Mouse (Mus musculus) bone marrow, adult 2 months (tissue): ENCODE data around the gene Noc4l. TPM values are rescaled to one million over a fixed set of nuclear protein-coding genes. Genes with fewer than 3 reads are reported as not detected.

Source experiments
- H3K27ac ChIP-seq: fragments of 200-500 bp; 2 replicates; pipeline ENCODE4 v1.5.1; 2012; ENCODE audit warnings: low read depth, mild to moderate bottlenecking, control low read depth, inconsistent platforms, low read length; ENCODE audit not compliant: control insufficient read depth, poor library complexity, insufficient read depth
- H3K4me1 ChIP-seq: fragments of 200-500 bp; 2 replicates; pipeline ENCODE4 v1.6.1; 2011; ENCODE audit warnings: low read length; ENCODE audit not compliant: control insufficient read depth, insufficient read depth
- H3K4me3 ChIP-seq: fragments of 200-500 bp; replicated peaks from 2 replicates; pipeline ENCODE3; 2011; ENCODE audit warnings: mild to moderate bottlenecking, low read depth, low read length, control low read depth; ENCODE audit not compliant: control insufficient read depth
- CTCF ChIP-seq: fragments of 200-500 bp; IDR thresholded peaks from 2 replicates; pipeline ENCODE4 v1.5.1; 2011; ENCODE audit warnings: low read length, control low read depth; ENCODE audit not compliant: control insufficient read depth, insufficient read depth
- POLR2A ChIP-seq: fragments of 200-500 bp; IDR thresholded peaks from 2 replicates; pipeline ENCODE4 v1.6.1; 2011; ENCODE audit warnings: low read depth, mild to moderate bottlenecking, control low read depth, low read length, borderline replicate concordance; ENCODE audit not compliant: control insufficient read depth
- WGBS: fragments of 180-500 bp; shearing (Covaris S2); methylation state at CpG from one replicate; pipeline ENCODE4 v1.1.7; 2018; 5-methylcytosine and 5-hydroxymethylcytosine counted together
- polyA plus RNA-seq: library from polyadenylated mRNA; stranded (reverse); fragments of >200 nt; gene quantifications from 2 replicates; pipeline ENCODE4 v1.2.4, GENCODE M21; 2011; ENCODE audit warnings: low replicate concordance; ENCODE audit not compliant: missing spikeins, insufficient read depth, insufficient read length

The Noc4l gene
- polyA plus RNA-seq, 1 experiment = 42.6 TPM

DNA sequence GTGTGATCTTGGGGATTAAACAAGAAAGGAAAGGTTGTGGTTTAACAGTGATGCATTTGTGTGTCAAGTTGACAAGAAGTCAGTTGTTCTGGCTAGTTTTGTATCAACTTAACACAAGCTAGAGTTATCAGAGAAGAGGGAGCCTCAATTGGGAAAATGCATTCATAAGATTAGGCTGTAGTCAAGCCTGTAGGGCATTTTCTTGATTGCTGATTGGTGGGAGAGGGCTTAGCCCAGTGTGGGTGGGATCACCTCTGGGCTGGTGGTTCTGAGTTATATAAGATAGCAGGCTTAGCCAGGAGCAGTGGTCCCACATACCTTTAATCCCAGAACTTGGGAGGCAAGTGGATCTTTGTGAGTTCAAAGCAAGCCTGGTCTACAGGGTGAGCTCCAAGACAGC, 6.8 kb downstream of the Noc4l start:
- no peak overlapping the region for H3K27ac ChIP-seq
- no peak overlapping the region for H3K4me3 ChIP-seq
- no peak for TF ChIP-seq CTCF
- TF ChIP-seq POLR2A = no peak
- H3K4me1 ChIP-seq = no peaks in the 10 kb centered on the region

DNA sequence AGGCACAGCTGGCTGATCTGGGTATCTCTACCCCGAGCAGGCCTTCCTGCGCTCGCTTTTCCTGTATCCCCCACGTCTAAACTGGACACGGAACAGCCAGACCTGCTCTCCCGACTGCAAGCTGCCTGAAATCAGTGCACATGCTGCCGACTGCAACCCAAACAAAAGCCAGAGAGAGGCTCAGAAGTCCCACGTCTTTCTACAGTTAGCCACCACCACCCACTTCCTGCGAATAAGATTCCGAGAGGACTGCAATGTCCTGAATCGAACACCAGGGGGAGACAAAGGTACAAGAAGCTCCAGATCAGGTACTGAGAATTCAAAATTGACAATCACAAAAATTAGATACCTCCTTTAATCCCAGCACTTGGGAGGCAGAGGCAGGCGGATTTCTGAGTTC, 13.8 kb downstream of the Noc4l start:
- H3K27ac ChIP-seq = no peak overlapping the region
- 15% methylated on average over 12 of the region's 12 CpGs for WGBS
- TF ChIP-seq CTCF = peak; percentile 62
- TF ChIP-seq POLR2A = no peak
- H3K4me3 ChIP-seq = no peak overlapping the region
- no peaks in the 10 kb centered on the region for H3K4me1 ChIP-seq

DNA sequence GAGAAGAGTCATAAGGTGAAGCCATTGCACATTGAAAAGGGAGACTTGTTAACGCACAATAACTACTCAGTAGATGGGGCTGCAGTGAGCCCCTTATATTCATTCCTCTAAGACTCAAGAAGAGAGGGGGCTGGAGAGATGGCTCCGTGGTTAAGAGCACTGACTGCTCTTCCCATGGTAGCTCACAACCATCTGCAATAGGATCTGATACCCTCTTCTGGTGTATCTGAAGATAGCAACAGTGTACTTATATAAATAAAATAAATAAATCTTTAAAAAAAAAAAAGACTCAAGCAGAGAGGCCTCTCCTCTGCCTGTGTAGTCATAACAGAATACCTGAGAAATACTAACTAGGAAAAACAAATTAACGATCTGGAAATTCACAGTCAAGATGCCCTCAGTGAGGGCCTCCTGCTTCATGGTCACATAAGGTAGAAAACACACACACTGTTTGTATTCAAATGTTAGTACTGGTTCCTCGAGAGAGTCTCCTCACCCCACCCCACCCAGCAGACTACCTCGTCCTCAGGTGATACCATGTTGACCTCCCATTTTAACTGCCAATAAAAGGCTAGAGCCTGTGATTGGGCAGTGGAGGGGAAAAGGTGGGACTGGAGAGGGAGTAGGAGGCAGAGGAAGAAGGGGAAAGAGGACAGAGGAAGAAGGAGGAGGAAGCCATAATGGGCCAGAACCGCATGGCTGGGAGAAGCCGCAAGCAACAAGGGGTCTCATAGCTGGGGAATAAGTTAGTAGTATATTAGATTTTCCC, 14.7 kb downstream of the Noc4l start:
- Histone ChIP-seq H3K27ac (no peak overlapping the region), H3K4me1 (no peaks in the 10 kb centered on the region), H3K4me3 (no peak overlapping the region)
- WGBS = 75% methylated on average over 7 of the region's 7 CpGs
- TF ChIP-seq POLR2A (no peak), CTCF (no peak)

DNA sequence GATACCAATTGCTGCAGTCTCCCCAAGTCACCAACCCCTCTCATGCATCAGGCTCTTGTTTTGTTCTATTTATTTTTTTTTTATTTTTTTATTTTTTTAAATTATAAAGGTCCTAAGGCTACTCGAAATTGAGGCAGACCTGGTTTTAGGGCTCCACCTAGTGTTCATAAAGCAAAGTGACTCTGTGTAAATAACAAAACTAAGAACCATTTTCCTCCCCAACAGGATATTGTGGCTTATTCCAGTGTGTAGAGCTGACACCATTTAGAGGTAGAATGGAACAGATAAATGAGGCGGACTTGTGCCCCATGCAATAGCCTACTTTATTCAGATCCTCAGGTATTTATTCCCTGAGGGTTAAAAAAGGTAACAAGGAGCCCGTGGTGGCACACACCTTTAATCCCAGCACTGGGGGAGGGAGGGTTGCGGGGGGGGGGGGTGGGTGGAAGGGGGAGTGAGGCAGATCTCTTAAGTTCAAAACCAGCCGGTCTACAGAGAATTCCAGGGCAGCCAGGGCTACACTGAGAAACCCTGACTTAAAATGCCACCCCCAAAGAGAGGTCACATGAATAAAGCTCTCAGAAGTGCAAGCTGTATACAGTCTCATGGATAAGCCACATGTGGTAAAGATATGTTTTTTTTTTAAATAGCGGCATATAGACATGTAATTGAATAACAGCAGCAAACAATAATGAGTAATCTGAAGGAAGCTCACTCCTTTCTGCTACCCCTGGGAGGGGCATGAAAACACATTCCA, 17.1 kb downstream of the Noc4l start:
- Histone ChIP-seq H3K27ac (no peak overlapping the region), H3K4me3 (no peak overlapping the region), H3K4me1 (no peaks in the 10 kb centered on the region)
- 34% methylated on average over 6 of the region's 6 CpGs for WGBS
- TF ChIP-seq CTCF (no peak), POLR2A (no peak)

DNA sequence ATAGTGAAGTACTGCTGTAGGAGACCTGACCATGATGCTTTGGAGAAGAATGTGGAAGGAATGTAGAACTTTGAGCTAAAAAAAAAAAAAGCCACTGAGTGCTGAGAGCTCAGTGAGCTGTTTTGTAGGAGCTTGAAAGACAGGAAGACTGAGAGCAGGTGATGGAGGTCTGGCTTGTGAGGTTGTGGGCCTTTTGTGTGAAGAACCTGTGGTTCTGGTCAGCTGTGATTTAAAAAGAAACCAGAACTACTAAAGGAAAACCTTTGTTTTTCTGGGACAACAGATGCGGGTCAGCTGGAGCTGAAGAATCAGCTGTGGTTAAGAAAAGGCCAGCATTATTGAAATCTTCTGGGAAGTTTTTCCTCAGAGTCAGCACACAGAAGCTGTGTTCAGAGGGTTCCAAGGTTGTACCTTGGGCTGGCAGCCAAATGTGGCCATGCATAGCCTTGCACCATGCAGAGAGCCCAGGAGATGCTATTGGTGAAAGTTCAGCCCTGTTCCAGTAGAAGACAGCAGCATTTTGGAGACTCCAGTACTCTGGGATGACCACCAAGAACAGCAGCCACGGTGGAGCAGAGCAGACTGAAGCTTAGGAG, 23.6 kb downstream of the Noc4l start:
- Histone ChIP-seq H3K4me1 (no peaks in the 10 kb centered on the region; the same call in 1 of the 2 replicates), H3K27ac (no peak overlapping the region), H3K4me3 (no peak overlapping the region)
- no peak for TF ChIP-seq CTCF
- 70% methylated on average over 2 of the region's 2 CpGs for WGBS

DNA sequence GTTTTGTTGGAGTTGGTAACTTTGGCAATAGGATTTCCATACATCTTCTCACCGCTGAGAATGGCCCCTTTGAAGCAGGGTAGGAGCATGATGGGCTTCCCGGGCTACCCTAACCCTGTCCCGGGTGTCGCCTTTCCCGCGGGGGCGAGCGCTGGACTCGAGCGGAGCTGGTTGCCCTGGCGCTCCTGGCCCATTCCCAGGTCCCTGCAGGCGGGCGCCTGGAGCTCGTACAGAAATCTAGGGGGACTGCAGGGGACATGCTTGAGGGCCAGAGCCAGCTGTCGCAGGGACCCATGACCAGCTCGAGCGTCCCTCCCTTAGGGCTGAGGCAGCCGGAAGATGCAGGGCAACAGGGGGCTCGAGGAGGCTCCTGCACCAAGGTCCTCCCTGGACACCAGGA, 25.1 kb downstream of the Noc4l start:
- WGBS = 38% methylated on average over 19 of the region's 19 CpGs
- Histone ChIP-seq H3K4me3 (no peak overlapping the region), H3K4me1 (no peaks in the 10 kb centered on the region; the same call in 1 of the 2 replicates), H3K27ac (no peak overlapping the region)
- no peak for TF ChIP-seq CTCF

DNA sequence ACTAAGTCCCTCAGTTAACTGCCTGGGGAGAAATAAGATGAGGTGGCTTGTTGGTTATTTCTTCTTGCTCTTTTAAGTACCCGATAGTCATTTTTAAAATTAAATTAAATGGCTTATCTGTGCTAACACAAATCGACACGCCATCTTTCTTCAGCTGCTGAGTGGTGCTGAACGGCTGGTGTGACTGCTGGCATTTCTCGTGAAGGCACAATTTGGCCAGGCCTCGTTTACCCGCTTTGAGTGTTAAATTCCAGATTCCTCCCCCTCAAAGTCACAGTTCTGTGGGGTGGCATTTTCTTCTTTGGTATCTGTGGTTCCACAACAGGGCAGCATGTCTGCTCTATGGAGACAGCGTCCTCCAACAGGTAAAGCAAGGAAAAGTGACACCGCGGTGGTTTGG, 25.9 kb downstream of the Noc4l start:
- 86% methylated on average over 10 of the region's 10 CpGs for WGBS
- no peak overlapping the region for H3K4me3 ChIP-seq
- no peak overlapping the region for H3K27ac ChIP-seq
- no peaks in the 10 kb centered on the region; the same call in 1 of the 2 replicates for H3K4me1 ChIP-seq
- TF ChIP-seq CTCF = no peak
- TF ChIP-seq POLR2A = no peak

DNA sequence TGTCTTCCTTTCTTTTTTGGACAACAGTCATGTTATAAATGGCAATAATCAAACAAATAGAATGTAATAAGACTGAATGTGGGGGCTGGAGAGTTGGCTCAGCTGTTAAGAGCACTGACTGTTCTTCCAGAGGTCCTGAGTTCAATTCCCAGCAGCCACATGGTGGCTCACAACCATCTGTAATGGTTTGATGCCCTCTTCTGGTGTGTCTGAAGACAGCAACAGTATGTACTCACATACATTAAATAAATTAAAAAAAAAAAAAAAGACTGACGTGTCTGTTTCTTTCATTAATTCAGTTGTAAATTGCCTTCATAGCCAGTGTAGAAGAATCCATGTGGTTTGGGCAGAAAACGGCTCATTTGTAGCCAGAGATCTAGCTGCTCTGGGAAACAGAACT, 28.9 kb downstream of the Noc4l start:
- TF ChIP-seq POLR2A = no peak
- TF ChIP-seq CTCF = no peak
- 66% methylated on average over 2 of the region's 2 CpGs for WGBS
- H3K27ac ChIP-seq = no peak overlapping the region
- H3K4me3 ChIP-seq = no peak overlapping the region
- H3K4me1 ChIP-seq = no peaks in the 10 kb centered on the region
